Mouse (Mus musculus): ENCODE measurements around the gene 4933416C03Rik.

4933416C03Rik gene

DNA sequence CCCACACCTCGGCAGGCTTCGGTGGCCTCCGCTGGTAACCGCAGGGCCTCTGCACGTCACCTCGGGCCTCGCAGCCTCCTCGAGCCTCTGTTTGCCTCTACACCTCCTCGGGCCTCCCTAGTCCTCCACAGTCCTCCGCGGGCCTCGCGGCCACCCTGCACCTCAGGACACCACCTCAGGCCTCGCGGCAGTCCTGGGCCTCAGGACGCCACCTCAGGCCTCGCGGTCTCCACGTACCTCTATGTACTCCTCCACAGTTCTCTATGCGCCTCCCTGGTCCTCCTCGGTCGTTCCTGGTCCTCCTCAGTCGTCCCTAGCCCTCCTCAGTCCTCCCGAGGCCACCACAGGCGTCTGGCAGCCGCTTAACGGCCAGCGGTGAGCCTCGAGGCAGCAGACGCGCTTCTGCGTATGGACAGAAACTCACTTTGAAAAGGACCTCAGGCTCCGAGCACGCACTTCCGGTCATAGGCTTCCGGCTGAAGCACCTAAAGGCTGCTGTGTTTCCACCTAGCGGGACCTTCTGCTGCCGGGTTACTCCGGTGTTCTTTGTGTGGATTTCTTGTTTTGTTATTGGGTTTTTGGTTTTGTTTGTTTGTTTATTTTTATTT lies at the start of gene 4933416C03Rik:
Gene 4933416C03Rik, minus strand, starts transcription at position 51 of the 608 bp plus-strand sequence.
- DNase-seq (ENCODE audit: low spot score): no peak

DNA sequence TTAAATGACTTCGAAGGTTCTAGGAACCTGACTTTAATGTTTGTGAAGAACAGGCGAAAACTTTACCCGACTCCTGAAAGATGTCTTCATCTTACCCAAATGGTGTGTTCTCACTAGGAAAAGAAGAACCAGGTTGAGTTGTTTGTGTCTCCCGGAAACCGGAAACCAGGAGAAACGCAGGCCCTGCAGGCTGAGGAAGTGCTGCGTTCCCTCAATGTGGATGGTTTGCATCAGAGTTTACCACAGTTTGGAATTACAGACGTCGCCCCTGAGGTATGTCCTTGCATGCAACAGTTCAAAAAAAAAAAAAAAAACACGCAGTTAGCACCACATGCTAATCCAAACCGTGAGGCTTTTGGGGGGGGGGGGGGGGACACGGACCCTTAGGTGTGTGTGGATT lies 48.6 kb upstream of the 4933416C03Rik start:
- DNase-seq (ENCODE audit: low spot score): no peak

DNA sequence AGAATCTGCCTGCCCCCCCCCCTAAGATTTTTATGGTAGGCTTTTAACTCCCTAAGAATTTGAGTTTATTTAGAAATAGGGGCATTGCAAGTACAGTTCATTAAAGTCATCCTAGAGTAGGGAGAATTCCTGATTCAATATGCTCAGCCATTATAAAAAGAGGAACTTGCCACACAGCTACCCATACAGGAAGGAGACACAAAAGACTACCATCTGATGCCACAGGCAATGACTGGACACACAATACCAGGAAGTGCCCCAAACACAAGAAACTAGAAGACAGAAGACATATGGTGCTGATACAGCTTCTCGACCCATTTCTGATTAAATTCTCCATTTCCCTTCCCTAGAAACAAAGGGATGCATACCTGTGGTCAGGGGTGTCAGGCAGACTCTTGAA lies 43.0 kb upstream of the 4933416C03Rik start:
- no peak for DNase-seq (ENCODE audit: low spot score)

DNA sequence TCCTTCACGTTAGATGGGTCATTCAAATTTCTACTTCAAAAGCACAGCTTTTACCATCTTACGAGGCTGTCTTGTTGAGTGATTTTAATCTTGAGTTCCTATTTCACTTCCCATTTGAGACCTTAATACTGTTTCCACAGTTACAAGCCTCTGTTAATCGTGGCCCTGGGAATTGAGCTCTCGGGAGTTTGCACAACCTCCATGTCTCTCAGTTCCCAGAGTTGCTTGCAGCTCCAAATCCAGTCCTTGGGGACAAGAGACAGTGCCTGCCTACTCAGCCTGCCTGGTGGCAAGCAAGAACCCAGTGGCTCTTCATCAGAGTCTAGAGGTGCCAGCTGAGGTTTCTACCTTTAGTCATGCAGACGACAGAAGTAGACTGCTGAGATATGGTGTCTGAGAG lies 41.0 kb upstream of the 4933416C03Rik start:
- DNase-seq (ENCODE audit: low spot score): no peak

DNA sequence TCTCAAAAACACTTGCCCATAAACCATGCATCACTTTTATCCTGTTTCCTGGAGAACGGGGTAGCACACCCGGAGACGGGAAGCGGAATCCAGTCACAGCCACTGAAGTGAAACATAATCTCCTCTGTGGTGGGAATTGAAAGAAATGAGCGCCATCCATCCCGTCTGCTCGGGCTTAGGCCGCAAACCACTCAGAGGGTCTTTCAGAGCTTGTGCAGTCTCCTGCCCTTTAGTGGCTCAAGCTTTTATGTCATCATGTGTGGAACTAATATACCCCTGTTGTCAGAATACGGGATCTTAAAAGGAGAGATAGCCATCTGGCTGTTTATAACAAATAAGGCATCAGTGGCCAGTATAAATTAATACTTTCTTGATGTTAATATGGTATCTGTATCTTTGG lies 32.4 kb upstream of the 4933416C03Rik start:
- DNase-seq (ENCODE audit: low spot score): no peak

DNA sequence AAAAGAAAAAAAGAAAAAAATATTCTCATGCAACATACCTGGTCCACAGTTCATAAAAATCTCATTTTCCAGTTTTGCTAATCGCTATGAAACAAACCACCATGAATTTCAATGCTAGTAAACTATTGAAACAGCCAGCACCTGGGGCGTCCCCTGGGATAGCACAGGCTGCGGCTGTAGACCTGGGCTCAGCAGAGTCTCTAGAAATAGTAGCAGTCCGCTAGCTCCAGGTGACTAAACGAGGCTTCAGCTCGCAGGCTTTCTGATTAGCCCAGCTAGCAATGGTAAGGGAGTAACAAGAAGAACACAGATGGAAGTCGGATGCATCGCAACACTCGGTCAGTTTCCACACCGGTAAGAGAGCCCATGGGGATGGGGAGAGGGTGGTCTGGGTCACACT lies 30.0 kb upstream of the 4933416C03Rik start:
- DNase-seq (ENCODE audit: low spot score): no peak

DNA sequence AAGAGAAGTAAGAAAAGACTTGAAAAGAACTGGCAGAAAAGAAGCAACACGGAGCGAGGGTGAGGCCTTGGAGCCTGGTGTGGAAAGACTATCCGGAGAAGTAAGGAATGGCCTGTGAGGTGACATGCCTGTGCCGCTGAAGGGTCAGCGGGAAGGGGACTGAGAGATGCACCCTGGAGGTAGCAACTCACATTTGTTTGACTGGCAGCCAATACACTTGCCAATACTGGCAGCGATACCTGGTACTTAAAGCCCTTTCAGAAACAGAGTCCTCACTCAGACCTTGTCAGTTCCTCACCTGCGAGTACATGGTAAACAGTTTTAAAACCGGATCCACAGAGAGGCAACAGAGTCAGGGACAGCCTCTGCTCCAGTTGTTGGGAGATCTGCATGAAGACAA lies 26.5 kb upstream of the 4933416C03Rik start:
- no peak for DNase-seq (ENCODE audit: low spot score)

DNA sequence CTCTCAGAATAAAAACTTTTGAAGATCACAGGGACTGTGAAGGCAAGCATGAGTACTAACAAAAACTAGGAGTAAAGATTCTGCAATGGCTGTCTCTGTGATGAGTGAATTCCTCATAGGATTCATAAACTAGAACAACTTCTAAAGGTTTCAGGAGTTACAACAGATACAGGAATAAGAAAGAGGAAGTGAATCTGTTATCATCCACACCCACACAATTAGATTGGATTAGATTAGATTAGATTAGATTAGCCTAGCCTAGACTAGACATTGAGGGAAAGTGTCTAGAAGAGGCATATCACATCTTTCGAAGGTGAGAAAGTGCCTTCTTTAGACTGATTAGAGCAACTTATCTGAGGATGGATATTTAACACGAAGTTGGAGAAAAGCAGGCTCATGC lies 21.5 kb upstream of the 4933416C03Rik start:
- no peak for DNase-seq (ENCODE audit: low spot score)

DNA sequence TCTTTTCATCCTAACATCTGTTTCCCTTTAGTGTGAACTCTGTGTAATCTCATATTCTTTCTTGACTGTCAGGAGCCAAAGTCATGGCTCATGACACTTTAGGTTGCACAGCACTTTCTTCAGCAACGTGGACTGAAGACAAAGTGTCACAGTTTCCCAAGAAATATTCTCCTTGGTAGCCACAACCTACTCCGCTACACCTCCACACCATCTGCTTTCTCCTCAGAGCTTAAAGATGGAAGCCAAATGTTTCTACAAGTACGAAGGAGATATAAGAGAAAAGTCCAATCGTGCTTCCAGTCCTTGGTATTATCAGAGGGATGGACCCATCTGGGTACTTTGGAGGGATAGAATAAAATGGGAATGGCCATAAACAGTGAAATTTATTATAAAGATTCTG lies 18.5 kb upstream of the 4933416C03Rik start:
- DNase-seq (ENCODE audit: low spot score): no peak

DNA sequence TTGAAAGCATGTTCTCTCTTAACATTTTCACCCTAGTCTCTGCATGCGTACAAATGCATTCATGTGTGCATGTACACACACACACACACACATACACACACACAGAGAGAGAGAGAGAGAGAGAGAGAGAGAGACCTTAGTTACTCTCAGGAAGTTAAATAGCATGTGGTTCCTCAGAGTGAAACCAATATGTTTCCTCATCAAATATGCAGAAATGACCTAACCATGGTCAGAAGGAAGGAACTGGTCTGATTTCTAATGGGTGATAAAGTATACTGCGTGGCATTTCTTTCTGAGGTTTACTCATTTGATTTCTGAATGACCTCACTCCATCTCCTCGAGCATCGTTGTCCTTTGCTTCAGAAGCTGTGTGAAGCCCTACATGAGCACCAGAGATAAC lies 17.5 kb upstream of the 4933416C03Rik start:
- DNase-seq (ENCODE audit: low spot score): no peak

DNA sequence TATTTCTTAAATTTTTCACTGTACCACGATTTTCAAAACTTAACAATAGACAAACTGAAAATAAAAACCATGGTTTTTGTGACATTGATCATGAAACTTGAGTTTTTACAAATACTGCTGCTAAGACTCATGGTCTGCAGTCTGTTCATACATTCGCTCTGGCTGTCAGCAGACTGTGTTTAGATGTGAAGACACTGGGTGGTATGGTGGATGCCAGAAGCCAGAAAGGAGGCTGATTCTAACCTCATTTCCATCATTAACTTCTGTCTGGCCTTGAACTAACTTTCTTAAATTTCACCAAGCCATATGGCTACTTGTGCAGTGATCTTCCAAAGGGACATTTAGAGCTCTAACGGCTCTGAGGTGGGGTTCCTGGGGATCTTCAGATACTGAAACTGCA lies 16.7 kb upstream of the 4933416C03Rik start:
- no peak for DNase-seq (ENCODE audit: low spot score)

DNA sequence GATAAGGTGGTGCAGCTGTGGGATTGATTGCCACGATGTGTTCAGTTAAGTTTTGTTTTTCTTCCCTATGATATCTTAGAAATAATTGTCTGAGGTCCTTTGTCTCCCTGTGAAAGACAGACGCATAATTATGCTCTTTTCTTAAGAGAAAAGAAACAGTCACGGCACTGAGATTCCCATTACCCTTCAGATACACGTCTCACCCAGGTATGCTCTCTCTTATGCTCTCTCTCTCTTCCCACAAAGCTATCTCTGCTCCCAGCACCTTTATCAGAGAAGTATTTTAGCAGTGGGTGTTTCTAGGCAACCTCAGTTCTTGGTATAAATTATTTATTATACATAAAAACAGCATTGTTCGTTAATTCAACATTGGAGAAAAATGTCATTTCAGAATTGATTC lies 11.6 kb upstream of the 4933416C03Rik start:
- no peak for DNase-seq (ENCODE audit: low spot score)

DNA sequence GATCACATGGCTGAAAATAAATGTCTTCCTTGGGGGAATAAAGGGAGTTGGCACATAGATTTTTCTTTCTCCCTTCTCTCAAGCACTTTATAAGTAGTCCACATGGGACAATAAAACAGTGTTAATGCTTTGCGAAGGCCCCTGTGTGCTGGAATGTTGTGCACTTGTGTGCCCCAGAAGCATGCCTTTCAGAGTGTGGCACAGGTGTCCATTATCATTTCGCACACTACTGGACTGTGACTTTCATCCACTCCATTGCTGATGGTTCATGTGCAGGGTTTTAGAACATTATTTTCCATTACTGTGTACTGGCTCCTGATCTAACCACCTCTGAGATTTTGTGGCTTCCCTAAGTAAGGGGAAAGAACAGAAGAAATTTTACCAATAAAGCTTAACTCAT lies 10.1 kb upstream of the 4933416C03Rik start:
- DNase-seq (ENCODE audit: low spot score): no peak

DNA sequence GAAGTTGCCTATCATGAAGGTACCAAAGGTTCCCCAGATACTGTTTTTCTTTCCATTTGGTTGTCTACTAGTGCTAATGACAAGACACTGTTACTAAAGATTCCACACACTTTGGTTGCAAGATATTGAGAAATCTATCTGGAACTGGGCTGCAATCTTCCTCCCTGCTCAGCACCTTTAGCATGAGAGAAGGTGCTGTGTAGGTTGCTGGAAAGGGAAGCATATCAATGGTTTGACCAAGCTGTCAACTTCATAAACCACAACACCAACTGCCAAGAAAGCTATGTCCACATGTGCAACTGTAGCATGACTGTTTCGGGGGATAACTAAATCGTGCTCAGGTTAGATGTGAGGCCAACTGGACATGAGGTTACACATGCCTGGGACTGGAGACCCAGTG lies 7.7 kb upstream of the 4933416C03Rik start:
- no peak for DNase-seq (ENCODE audit: low spot score)

DNA sequence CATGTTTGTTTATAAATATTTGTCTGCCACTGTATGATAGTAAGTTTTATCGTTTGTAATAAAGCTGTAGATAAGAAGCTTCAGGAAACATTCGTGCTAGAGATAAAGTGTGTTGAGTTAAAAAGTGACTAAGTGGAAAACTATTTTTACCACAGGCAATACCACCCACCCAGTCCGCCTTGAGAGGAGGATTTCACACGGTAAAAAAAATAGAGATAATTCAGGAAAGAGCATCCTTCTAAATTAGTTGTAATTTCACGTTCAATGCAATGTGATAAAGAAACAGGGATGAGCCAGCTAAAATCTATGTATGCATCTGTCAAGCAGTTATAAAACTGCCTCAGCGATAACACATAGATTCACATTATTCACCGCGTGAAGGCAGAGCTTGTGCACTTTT lies 3.3 kb upstream of the 4933416C03Rik start:
- no peak for DNase-seq (ENCODE audit: low spot score)

DNA sequence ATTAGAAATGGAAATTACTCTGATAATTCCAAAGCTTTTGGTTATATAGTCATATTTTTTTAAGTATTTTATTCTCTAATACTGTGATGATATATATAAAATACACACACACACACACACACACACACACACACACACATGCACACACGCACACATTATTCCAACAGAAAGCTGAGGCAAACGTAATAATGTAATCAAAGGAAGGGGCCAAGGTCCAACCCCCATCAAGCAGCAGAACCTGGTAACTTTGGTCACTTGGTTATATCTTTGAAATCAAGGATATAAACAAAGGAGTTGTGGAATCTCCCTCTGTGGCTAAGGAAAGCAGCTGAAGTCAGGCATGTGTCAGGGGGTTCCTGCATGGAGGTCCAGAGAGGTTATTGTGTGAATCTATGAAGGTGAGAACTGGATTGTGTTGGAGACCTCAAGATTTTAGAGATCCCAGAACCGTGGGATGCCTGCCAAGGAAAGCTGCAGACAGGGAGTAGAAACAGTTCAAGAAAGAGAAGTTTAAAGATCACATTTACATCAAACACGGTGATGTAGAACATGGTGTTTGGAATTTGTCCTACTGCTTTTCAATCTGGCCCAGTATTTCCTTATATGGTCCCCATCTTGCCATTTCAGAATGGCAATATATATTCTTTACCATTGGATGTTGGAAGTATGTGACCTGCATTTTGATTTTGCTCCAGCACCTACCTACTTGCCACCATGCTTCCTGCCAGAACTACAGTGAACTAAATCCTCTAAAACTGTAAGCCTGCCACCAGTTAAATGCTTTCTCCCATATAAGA lies 2.4 kb upstream of the 4933416C03Rik start:
- DNase-seq (ENCODE audit: low spot score): no peak

DNA sequence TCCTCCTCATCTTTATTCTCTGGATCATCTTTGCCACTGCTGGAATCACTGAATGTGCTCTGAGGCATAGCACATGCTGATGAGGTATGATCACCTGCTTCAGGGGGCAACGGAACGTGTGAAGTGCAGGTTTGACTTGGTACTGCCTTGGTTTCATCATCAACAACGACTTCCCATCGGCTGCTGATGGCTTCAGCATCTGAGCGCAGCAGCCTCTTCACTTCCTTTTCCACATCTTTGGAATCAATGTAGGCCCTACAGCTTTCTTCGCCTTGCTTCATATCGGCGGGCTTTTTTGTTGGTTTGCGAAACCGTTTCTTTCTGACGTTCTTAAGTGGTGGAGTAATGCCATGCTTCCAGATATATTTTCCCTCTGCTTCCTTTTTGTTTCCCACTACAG lies 849 bp downstream of the 4933416C03Rik start:
- no peak for DNase-seq (ENCODE audit: low spot score)

DNA sequence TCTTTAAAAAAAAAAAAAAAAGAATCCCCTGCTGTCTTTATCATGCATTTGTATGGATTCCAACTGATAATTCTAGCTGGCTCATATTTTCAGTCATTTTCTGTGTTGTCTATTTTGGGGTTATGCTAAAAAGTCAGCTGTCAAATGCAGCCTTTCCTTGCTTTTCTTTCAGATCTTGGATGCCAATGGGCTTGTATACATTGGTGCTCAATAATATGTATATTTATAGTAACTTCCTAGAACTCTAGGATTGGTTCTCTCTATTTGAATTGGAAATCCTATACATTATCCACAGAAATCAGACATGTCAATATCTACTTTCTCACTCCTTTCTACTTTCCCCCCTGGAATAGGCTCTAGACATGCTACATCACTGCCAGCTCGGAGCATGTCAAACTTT lies 5.0 kb downstream of the 4933416C03Rik start:
- DNase-seq (ENCODE audit: low spot score): no peak

DNA sequence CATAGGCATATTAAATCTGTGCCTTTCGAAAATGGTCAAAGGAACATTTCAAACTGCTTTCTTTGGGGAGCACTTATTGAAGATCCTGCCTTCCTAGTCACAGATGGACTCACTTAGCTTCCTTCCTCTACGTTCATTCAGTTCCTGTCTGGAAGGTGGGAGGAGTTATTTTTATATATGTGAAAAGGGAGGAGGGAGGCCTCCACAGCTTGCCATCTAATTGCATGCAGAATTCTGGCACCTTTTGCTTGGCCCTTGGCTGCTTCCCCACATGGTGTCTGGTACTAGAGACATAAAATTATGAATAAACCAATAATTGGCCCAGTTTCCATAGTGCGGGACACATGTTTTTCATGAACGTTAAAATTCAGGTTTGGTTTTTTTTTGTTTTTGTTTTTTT lies 5.5 kb downstream of the 4933416C03Rik start:
- no peak for DNase-seq (ENCODE audit: low spot score)

DNA sequence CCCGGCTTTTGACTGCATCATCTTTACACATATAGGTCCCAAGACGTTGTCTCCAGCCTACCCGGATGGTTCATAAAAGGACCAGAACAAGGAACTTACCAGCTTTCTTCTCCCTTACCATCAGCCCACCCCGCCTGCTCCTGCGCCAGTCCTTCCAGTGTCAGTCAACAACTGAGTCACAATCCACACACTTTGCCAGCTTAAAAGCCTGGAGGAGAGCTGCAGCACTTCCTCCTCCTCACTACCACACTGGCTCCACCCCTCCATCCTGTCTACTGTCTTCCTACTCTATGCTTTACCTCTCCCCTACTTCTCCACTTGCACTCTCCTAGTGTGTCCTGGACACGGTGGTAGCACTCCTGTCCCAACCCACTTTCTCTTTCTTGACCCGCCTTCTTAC lies 15.2 kb downstream of the 4933416C03Rik start:
- DNase-seq (ENCODE audit: low spot score): no peak

DNA sequence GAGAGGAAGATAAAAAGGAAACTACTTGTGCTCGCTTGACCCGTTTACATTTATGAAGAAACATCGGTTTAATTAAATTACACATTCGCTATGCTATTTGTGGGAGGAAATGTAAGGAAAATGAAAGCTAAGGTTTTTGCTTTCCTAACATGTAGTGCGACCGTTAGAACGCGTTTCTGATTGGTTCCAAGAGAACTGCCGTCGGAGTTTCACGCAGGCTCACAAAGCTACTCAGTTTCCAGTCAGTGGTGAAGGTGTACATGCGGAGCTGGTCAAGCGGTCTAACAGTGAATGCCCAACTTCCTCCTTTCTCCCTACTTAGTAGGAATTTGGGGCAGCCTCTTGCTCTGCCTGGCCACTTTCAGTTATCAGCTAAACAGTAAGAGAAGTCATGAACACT lies 17.3 kb downstream of the 4933416C03Rik start:
- DNase-seq (ENCODE audit: low spot score): no peak

DNA sequence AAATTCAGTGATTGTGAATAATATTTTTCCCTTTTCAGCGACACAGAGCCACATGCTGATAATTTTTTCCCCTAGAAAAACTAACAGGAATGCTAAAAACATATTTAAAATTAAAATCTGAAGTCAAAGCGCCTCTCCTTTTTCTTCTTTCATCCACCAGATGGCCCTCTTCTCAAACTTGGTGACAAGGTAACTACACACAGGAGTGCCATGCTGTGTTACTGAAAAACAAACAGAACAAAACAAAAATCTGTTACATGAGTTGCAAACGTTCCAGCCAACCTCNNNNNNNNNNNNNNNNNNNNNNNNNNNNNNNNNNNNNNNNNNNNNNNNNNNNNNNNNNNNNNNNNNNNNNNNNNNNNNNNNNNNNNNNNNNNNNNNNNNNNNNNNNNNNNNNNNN lies 29.8 kb downstream of the 4933416C03Rik start:
- no peak for DNase-seq (ENCODE audit: low spot score)

DNA sequence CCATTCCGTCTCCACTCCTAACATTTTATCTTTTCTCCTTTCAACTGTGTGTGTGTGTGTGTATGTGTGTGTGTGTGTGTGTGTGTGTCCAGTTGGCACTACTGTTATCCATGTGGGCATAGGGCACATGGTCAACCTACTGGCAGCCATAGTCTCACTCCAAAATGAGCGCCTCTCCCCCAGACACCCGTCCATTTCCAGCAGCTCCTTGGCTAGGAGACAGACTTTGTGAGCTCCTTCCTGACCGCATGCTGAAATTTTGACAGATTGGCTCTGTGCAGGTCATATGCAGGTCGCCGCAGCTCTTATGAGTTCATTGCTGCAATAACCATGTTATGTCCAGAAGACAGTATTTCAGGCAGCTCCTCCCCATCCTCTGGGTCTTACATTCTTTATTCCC lies 32.9 kb downstream of the 4933416C03Rik start:
- DNase-seq (ENCODE audit: low spot score): no peak

DNA sequence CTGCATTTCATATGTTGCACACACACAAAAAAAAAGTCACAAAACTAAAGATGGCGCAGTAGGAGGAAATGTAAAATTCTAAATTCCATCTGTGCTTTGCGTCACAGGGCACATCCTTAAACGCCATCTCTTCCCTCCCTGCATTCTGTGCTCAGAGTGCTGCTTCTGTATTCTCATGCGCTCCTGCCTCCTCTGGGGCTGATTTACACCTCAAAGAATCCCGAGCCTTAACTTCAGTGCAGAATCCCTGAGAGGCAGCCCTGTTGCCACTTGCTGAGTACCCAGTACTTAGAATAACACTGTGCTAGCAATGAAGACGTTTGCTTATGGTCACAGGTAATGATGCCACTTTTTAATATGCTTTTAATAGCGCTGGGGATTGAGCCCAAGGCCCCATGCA lies 34.3 kb downstream of the 4933416C03Rik start:
- no peak for DNase-seq (ENCODE audit: low spot score)
